Mouse (Mus musculus): ENCODE data around the gene Hoxb8. TPM values are rescaled to one million over a fixed set of nuclear protein-coding genes. Genes with fewer than 3 reads are reported as not detected.

Hoxb8 gene
- 1.1 and 1.5 TPM in 2 replicates for polyA plus RNA-seq (2015; fragmentation: Nextera tagmentation; extraction: Ambion mirVana)

- ATAC-seq, result no peak
- Histone ChIP-seq H3K4me2 (replicated peaks) (peak within 1 kb of the TSS; percentile 81), H3K27ac (no peak within 1 kb of the TSS)
Measured at GRCm38 (mm10) chr11:96281855-96282570, at the start of gene Hoxb8. Hoxb8 (plus strand) TSS chr11:96281905.

GRCm38 (mm10) chr11:96234906-96235305, 46.8 kb upstream of the Hoxb8 start:
- H3K27ac ChIP-seq, result no peak overlapping the region
- no peaks in the 10 kb centered on the region for H3K4me1 ChIP-seq (replicated peaks)
- no peak for ATAC-seq
- H3K4me3 ChIP-seq (replicated peaks), result no peak overlapping the region
- H3K9me3 ChIP-seq, result no peaks in the 10 kb centered on the region
- H3K9ac ChIP-seq, result no peak overlapping the region
- H3K36me3 ChIP-seq, result no peaks in the 10 kb centered on the region
- 4% methylated on average over 12 of the region's 12 CpGs for WGBS
- H3K27me3 ChIP-seq (replicated peaks), result peaks cover 15% of the 10 kb centered on the region
- H3K4me2 ChIP-seq (replicated peaks), result no peak overlapping the region

More at GRCm38 (mm10) chr11:96281855-96282570, at the start of gene Hoxb8:
- 4% methylated on average over 27 of the region's 27 CpGs for WGBS
- H3K9me3 ChIP-seq, result no peaks in the 10 kb centered on the region
- H3K4me1 ChIP-seq (replicated peaks), result peaks cover 26% of the 10 kb centered on the region
- H3K9ac ChIP-seq, result peak within 1 kb of the TSS; percentile 64; the same call in 1 of the 2 replicates
- H3K36me3 ChIP-seq, result no peaks in the 10 kb centered on the region
- H3K27me3 ChIP-seq (replicated peaks), result peaks cover 54% of the 10 kb centered on the region
- peak within 1 kb of the TSS; percentile 54 for H3K4me3 ChIP-seq (replicated peaks)

- H3K4me1 ChIP-seq (replicated peaks), result no peaks in the 10 kb centered on the region
- H3K27me3 ChIP-seq (replicated peaks), result peaks cover 7% of the 10 kb centered on the region
- no peak overlapping the region for H3K4me3 ChIP-seq (replicated peaks)
- WGBS, result under 1% methylated on average over 7 of the region's 7 CpGs
- H3K27ac ChIP-seq, result no peak overlapping the region
- no peak for ATAC-seq
- H3K9ac ChIP-seq, result no peak overlapping the region
- no peak overlapping the region for H3K4me2 ChIP-seq (replicated peaks)
- H3K36me3 ChIP-seq, result no peaks in the 10 kb centered on the region
- no peaks in the 10 kb centered on the region for H3K9me3 ChIP-seq
Measured at GRCm38 (mm10) chr11:96240211-96240610, 41.5 kb upstream of the Hoxb8 start.

GRCm38 (mm10) chr11:96250901-96251300, 30.8 kb upstream of the Hoxb8 start:
- H3K27ac ChIP-seq, result no peak overlapping the region
- no peaks in the 10 kb centered on the region for H3K9me3 ChIP-seq
- H3K4me3 ChIP-seq (replicated peaks), result peak overlapping the region; percentile 30
- 0 out of 2 replicates have a peak, but pooled peaks cover 2% of the 10 kb centered on the region for H3K4me1 ChIP-seq (replicated peaks)
- H3K27me3 ChIP-seq (replicated peaks), result peaks cover 75% of the 10 kb centered on the region
- 2% methylated on average over 13 of the region's 14 CpGs for WGBS
- no peak for ATAC-seq
- H3K9ac ChIP-seq, result no peak overlapping the region
- H3K36me3 ChIP-seq, result no peaks in the 10 kb centered on the region
- peak overlapping the region; percentile 33; the same call in 1 of the 2 replicates for H3K4me2 ChIP-seq (replicated peaks)

- 0 out of 2 replicates have a peak overlapping the region, but pooled peaks have one; percentile 8 for H3K9ac ChIP-seq
- no peaks in the 10 kb centered on the region for H3K9me3 ChIP-seq
- WGBS, result under 1% methylated on average over 46 of the region's 46 CpGs
- H3K4me3 ChIP-seq (replicated peaks), result peak overlapping the region; percentile 30
- no peak overlapping the region for H3K27ac ChIP-seq
- no peaks in the 10 kb centered on the region for H3K36me3 ChIP-seq
- H3K4me2 ChIP-seq (replicated peaks), result peak overlapping the region; percentile 33
- H3K4me1 ChIP-seq (replicated peaks), result 0 out of 2 replicates have a peak, but pooled peaks cover 2% of the 10 kb centered on the region
- H3K27me3 ChIP-seq (replicated peaks), result peaks cover 81% of the 10 kb centered on the region
- ATAC-seq, result no peak
Measured at GRCm38 (mm10) chr11:96251480-96252031, 30.1 kb upstream of the Hoxb8 start.

- H3K4me1 ChIP-seq (replicated peaks), result 0 out of 2 replicates have a peak, but pooled peaks cover 2% of the 10 kb centered on the region
- H3K9me3 ChIP-seq, result no peaks in the 10 kb centered on the region
- no peak overlapping the region for H3K4me2 ChIP-seq (replicated peaks)
- no peak for ATAC-seq
- no peaks in the 10 kb centered on the region for H3K36me3 ChIP-seq
- peaks cover 82% of the 10 kb centered on the region for H3K27me3 ChIP-seq (replicated peaks)
- peak overlapping the region; percentile 30; the same call in 1 of the 2 replicates for H3K4me3 ChIP-seq (replicated peaks)
- WGBS, result 7% methylated on average over 12 of the region's 12 CpGs
- H3K27ac ChIP-seq, result no peak overlapping the region
- H3K9ac ChIP-seq, result no peak overlapping the region
Measured at GRCm38 (mm10) chr11:96252541-96253120, 29.1 kb upstream of the Hoxb8 start.

- 4% methylated on average over 11 of the region's 11 CpGs for WGBS
- no peak overlapping the region for H3K27ac ChIP-seq
- no peaks in the 10 kb centered on the region for H3K36me3 ChIP-seq
- peaks cover 5% of the 10 kb centered on the region; the same call in 1 of the 2 replicates for H3K4me1 ChIP-seq (replicated peaks)
- no peak for ATAC-seq
- peak overlapping the region; percentile 37 for H3K4me2 ChIP-seq (replicated peaks)
- H3K27me3 ChIP-seq (replicated peaks), result peaks cover 93% of the 10 kb centered on the region
- no peak overlapping the region for H3K9ac ChIP-seq
- H3K4me3 ChIP-seq (replicated peaks), result no peak overlapping the region
- no peaks in the 10 kb centered on the region for H3K9me3 ChIP-seq
Measured at GRCm38 (mm10) chr11:96254221-96254620, 27.5 kb upstream of the Hoxb8 start.

- 0 out of 2 replicates have a peak overlapping the region, but pooled peaks have one; percentile 4 for H3K4me3 ChIP-seq (replicated peaks)
- WGBS, result 3% methylated on average over 39 of the region's 39 CpGs
- peak overlapping the region; percentile 36 for H3K4me2 ChIP-seq (replicated peaks)
- no peaks in the 10 kb centered on the region for H3K36me3 ChIP-seq
- no peak overlapping the region for H3K9ac ChIP-seq
- no peak overlapping the region for H3K27ac ChIP-seq
- no peaks in the 10 kb centered on the region for H3K9me3 ChIP-seq
- H3K27me3 ChIP-seq (replicated peaks), result peaks cover 93% of the 10 kb centered on the region
- no peak for ATAC-seq
- H3K4me1 ChIP-seq (replicated peaks), result peaks cover 8% of the 10 kb centered on the region; the same call in 1 of the 2 replicates
Measured at GRCm38 (mm10) chr11:96255111-96255995, 26.4 kb upstream of the Hoxb8 start.

- Histone ChIP-seq H3K9ac (no peak overlapping the region), H3K4me3 (replicated peaks) (no peak overlapping the region), H3K36me3 (no peaks in the 10 kb centered on the region), H3K9me3 (no peaks in the 10 kb centered on the region), H3K27ac (no peak overlapping the region), H3K4me2 (replicated peaks) (no peak overlapping the region), H3K27me3 (replicated peaks) (peaks cover 93% of the 10 kb centered on the region), H3K4me1 (replicated peaks) (peaks cover 10% of the 10 kb centered on the region; the same call in 1 of the 2 replicates)
- no peak for ATAC-seq
- 4% methylated on average over 14 of the region's 14 CpGs for WGBS
Measured at GRCm38 (mm10) chr11:96255996-96256445, 25.7 kb upstream of the Hoxb8 start.

- no peak overlapping the region for H3K4me2 ChIP-seq (replicated peaks)
- no peak for ATAC-seq
- peaks cover 7% of the 10 kb centered on the region; the same call in 1 of the 2 replicates for H3K4me1 ChIP-seq (replicated peaks)
- no peak overlapping the region for H3K4me3 ChIP-seq (replicated peaks)
- H3K36me3 ChIP-seq, result no peaks in the 10 kb centered on the region
- H3K9ac ChIP-seq, result no peak overlapping the region
- peaks cover 94% of the 10 kb centered on the region for H3K27me3 ChIP-seq (replicated peaks)
- no peaks in the 10 kb centered on the region for H3K9me3 ChIP-seq
- WGBS, result 33% methylated on average over 2 of the region's 2 CpGs
- H3K27ac ChIP-seq, result no peak overlapping the region
Measured at GRCm38 (mm10) chr11:96257141-96257540, 24.6 kb upstream of the Hoxb8 start.

GRCm38 (mm10) chr11:96259038-96259437, 22.7 kb upstream of the Hoxb8 start:
- no peak overlapping the region for H3K4me3 ChIP-seq (replicated peaks)
- no peak overlapping the region for H3K27ac ChIP-seq
- H3K9ac ChIP-seq, result no peak overlapping the region
- peak; percentile 26; the same call in 1 of the 2 replicates for ATAC-seq
- peaks cover 93% of the 10 kb centered on the region for H3K27me3 ChIP-seq (replicated peaks)
- H3K36me3 ChIP-seq, result no peaks in the 10 kb centered on the region
- H3K4me2 ChIP-seq (replicated peaks), result no peak overlapping the region
- H3K9me3 ChIP-seq, result no peaks in the 10 kb centered on the region
- WGBS, result 16% methylated on average over 2 of the region's 2 CpGs
- H3K4me1 ChIP-seq (replicated peaks), result peaks cover 12% of the 10 kb centered on the region

Data from intestine, embryonic 15.5 days (tissue).